Mouse (Mus musculus) v-Abl transformed pro-B cells (cell line): ENCODE measurements around the gene 5730596B20Rik.

Experiments
- in situ Hi-C, 2 experiments: fragments of 400-800 bp; cut with MboI; formaldehyde crosslinking; loops; one replicate each; pipeline ENCODE4 v1.15.1; 2025; ENCODE audit not compliant: unreplicated experiment in 2 of 2

The 5730596B20Rik gene

DNA sequence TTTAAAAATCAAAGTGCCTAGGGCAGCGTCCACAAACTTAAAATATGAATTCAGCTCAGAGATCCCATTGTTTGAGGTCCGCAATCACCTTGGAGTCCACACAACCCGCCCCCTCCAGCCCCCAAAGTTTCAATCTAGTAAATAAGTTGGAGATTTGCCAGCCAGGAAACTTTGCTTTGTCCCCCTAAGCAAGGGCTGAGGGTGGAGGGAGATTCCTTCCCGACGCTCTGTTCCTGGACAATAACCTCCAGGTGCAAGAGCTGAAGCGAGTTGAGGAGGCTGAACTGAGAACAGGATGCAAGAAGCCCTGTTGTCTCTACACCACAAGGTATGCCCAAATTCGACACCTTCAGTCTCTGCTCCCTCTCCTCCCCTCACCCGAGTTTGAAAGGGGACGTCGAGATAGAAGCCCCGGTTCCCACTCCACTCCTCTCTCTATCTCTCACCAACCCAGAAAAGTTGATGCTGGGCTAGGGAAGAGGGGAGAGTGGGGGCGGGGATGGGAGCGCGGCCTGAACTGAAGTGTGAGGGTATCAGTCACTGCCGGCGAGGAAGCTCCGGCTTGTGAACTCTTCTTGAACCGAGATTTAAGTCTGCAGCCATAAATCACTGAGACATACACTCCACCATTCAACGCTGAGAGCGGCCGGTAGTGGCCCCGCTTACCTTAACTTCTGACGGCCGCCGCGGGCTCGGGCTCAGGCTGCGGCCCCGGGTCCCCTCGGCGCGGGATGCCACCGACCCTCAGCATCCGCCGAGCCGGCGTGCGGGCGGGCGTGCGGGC lies 2.1 kb upstream of the 5730596B20Rik start:
- in situ Hi-C loops: no loop called here

- in situ Hi-C loops: no loop called here
Measured at GRCm38 (mm10) chr6:52175864-52176263, 1.4 kb upstream of the 5730596B20Rik start.

DNA sequence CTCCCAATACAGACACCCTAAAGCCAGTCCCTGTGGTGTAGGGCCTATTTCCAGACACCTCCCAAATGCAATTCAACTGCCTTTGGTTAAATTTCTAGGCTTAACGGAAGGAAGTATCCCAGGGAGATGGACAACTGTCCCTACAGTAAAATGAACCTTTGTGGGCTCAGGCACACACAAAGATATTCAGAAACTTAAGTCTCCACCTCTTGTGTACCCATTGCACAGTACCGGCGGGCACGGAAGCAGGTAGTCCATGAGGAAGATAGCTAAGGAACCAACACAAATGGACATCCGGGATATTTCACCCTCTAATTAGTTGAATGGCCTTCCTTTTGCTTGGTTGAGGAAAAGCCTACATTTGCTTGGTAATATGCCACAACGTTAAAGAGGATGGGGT lies 907 bp upstream of the 5730596B20Rik start:
- in situ Hi-C loops: no loop called here

- in situ Hi-C loops: no loop called here
Measured at GRCm38 (mm10) chr6:52177806-52178205, 508 bp downstream of the 5730596B20Rik start.

DNA sequence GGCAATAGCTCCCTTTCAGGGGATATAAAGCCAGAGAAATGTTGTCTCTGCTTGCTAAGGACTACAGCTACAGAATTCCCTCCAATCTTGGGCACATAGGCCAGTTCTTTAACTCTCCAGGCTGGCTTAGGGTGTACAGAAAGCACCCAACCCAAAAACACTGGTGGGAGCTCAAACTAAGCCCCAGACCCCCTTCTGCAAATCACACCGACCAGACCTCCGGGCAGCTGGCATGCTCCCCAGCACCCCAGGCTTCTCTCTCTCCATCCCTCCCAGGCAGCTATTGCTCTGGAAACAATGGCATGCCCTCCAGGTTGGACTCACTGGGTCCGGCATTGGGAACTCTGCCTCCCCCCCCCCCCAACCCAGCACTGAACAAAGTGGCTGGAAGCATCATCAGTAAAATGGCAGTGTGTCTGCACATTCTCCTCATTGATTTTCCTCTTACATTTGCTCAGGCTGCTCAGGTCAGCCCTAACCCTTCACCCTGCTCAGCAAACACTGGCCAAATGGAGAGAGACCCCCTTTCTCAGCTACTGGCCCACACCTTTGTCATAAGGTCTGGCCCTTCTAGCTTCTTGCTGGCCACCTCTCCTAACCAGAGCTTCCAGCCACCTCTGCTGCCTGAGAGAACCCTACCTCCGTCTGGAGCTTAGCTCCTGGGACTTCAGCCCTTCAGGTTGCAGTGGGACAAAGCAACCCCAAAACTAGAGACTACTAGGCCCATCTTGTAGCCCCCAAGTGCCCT lies 1.8 kb downstream of the 5730596B20Rik start:
- in situ Hi-C loops: no loop called here

DNA sequence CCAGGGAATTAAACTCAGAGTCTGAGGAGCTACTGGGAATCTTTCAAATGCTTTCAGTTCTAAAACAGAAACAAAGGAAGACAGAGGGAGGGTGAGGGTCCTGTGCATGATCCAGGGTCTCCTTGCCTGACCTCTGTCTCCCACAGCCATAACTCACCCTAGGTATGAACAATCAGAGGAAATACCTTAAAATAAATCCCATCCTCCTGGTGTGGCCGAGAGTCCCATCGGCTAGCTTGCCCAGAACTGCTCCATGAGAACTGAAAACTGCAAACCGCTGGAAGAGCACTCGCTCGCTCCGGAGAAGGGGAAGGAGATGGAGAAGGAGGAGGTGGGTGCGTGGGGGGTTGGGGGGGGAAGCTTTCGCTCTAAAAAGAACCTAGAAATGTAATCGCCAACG lies 2.4 kb downstream of the 5730596B20Rik start:
- in situ Hi-C loops: no loop called here

DNA sequence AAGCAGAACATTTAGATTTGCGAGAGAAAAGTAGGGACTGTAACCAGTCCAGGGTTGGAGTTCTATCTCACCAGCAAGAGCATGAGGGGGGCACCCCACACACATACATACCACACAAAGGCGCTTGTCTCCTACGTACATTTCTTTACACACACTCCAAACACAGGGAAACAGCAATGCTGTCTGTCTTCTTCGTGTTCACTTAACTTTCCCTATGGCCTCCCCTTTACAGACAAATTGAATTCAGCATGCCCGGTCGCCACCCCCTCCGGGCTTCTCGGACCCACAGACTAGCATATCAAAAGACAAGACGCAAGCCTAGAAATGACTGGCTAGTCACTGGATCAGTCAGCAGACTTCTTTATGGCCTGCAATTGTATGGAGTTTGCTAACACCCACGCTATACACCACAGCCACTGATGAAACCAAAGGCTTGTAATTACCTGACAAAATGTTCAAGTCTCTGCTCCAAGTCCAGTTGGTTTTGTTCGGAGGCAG lies 3.0 kb downstream of the 5730596B20Rik start:
- in situ Hi-C loops: no loop called here

- in situ Hi-C loops: no loop called here
Measured at GRCm38 (mm10) chr6:52180726-52181125, 3.4 kb downstream of the 5730596B20Rik start.

- in situ Hi-C loops: no loop called here
Measured at GRCm38 (mm10) chr6:52182030-52182429, 4.7 kb downstream of the 5730596B20Rik start.

- in situ Hi-C loops: no loop called here
Measured at GRCm38 (mm10) chr6:52182793-52183192, 5.5 kb downstream of the 5730596B20Rik start.

GRCm38 (mm10) chr6:52183311-52184080 lies 6.2 kb downstream of the 5730596B20Rik start:
- in situ Hi-C loops: no loop called here

DNA sequence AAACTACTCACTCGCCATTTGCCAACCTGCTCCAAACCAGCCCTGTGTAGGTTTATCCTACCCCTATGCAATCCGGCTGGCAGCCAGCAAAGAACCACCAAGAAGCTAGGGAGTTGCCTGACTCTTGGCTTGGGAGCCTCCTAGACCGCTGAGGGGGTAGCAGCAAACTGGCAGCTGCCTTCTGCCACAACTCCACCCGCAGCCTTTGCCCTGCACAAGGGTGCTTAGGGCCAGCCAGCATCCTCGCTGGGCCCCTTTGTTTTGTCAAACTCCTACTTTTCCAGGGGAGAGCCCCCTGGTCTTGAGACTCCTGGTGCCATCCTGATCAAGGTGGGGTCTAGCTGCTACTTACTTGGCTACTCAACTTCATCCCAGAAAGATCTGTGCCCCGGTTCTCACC lies 7.4 kb downstream of the 5730596B20Rik start:
- in situ Hi-C loops: no loop called here

- in situ Hi-C loops: no loop called here
Measured at GRCm38 (mm10) chr6:52185222-52185621, 7.9 kb downstream of the 5730596B20Rik start.

DNA sequence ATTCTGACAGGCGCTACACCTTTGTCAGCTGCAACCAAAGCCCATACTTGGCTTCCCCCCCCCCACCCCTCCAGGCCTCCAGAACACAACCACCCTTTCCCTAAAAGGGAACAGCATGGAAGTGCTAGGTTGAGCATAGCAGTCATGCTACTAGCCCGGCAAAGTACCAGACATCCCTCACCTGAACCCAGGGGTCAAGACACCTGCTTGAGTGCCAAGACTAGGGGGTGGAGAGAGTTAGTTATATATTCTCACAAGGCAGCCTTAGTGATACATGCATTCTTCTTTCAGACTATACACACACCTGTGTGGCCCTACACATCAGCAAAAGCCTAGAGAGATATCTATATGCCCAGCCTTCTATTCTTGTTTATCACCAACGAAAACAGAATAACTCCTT lies 8.5 kb downstream of the 5730596B20Rik start:
- in situ Hi-C loops: no loop called here

GRCm38 (mm10) chr6:52186500-52186899 lies 9.2 kb downstream of the 5730596B20Rik start:
- in situ Hi-C loops: no loop called here

- in situ Hi-C loops: no loop called here
Measured at GRCm38 (mm10) chr6:52189172-52189591, 11.9 kb downstream of the 5730596B20Rik start.

- in situ Hi-C loops: no loop called here
Measured at GRCm38 (mm10) chr6:52189909-52190308, 12.6 kb downstream of the 5730596B20Rik start.

- in situ Hi-C loops: no loop called here
Measured at GRCm38 (mm10) chr6:52190410-52190809, 13.1 kb downstream of the 5730596B20Rik start.

GRCm38 (mm10) chr6:52190906-52191810 lies 13.9 kb downstream of the 5730596B20Rik start, which contains the start of gene Hoxa4:
Hoxa4 (minus strand) TSS chr6:52191753.
- in situ Hi-C loops: no loop called here
